Mouse (Mus musculus) stomach, postnatal 0 days (tissue): ENCODE results near the gene Cmtm5.

Experiments used
- CTCF ChIP-seq: IDR thresholded peaks from 2 replicates; pipeline ENCODE4 v1.5.1; 2016; ENCODE audit warnings: antibody characterized with exemption, low read depth, mild to moderate bottlenecking, moderate library complexity
- EP300 ChIP-seq: optimal IDR thresholded peaks from 2 replicates; pipeline ENCODE3; 2016; ENCODE audit warnings: antibody characterized with exemption

- TF ChIP-seq CTCF (no peak), EP300 (no peak)
These were observed 2.6 kb downstream of the Cmtm5 start for GRCm38 (mm10) chr14:54938431-54939219.
